Mouse (Mus musculus) skeletal muscle tissue, adult 2 months (tissue): ENCODE measurements around the gene Eps8l2.
A peak's percentile ranks its signal among the peaks of the same experiment; 100 is the strongest.
"Not testable (repeated sequence)": the region's sequence is repeated elsewhere in the genome, so short reads cannot be mapped to it uniquely, and the experiment has no call there.

Experiments
- DNase-seq: peaks from one replicate; pipeline ENCODE4 v3.0.0-alpha.2; 2012; ENCODE audit warnings: low read depth, low spot score

Eps8l2 gene

GRCm38 (mm10) chr7:141407670-141408069 lies 69.0 kb downstream of the Eps8l2 start:
- DNase-seq: not testable (repeated sequence)

DNA sequence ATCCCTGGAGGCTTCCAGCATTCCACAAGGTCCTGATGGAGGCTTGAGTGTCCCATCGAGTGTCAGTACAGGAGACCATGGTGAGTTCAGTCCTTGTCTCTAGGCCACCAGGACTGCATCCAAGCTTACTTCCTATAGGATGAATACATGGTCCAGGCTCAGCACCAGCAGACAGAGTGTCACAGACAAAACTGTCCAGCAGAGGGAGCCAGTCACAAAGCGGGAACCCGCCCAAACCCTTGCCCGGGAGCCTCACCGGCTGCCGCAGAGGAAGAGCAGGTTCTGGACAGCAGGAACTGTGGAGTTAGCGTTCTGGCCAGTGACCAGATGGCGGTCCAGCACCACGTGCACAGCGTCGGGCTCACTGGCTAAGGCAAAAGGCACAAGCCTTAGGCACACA lies 70.2 kb downstream of the Eps8l2 start:
- DNase-seq: peak; percentile 74

- no peak for DNase-seq
Observed at GRCm38 (mm10) chr7:141410631-141411030, 72.0 kb downstream of the Eps8l2 start.

DNA sequence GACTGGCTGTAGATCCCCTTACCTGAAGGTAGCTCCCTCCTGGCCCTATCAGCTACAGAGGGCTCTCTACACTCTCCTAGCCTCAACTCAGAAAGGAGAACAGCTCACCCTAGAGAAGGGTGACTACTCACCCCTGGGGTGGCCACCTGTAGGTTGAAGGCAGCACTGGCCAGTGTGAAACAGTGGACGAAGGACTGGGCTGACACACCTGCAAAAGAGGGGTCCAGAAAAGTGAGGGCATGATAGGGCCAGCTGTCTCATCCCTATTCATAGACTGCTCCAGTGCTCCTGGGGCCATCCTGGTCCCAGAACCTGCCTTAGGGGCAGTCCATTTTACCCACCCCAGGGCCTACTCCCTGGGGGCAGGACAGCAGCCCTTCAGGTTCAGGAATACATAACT lies 73.0 kb downstream of the Eps8l2 start:
- DNase-seq: no peak
